Mouse (Mus musculus): ENCODE results near the gene Cpt1c.
"Not testable (repeated sequence)": the region's sequence is repeated elsewhere in the genome, so short reads cannot be mapped to it uniquely, and the experiment has no call there.

The Cpt1c gene

GRCm38 (mm10) chr7:44974383-44975116 is at the start of gene Cpt1c:
Gene Cpt1c, minus strand, starts transcription at chr7:44974851.
- DNase-seq (ENCODE audit: low spot score), result peak; percentile 45

DNA sequence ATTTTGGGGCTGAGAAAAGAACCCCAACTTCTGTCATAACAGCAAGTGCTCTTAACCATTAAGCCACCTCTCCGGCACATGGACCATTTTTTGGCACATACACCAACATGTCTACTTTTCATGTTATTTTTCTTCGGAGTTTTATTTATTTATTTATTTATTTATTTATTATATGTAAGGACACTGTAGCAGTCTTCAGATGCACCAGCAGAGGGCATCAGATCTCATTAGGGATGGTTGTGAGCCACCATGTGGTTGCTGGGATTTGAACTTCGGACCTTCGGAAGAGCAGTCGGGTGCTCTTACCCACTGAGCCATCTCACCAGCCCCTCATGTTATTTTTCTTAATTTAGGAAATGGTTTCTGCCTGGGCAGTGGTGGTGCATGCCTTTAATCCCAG is 49.1 kb upstream of the Cpt1c start:
- not testable (repeated sequence) for DNase-seq (ENCODE audit: low spot score)

DNA sequence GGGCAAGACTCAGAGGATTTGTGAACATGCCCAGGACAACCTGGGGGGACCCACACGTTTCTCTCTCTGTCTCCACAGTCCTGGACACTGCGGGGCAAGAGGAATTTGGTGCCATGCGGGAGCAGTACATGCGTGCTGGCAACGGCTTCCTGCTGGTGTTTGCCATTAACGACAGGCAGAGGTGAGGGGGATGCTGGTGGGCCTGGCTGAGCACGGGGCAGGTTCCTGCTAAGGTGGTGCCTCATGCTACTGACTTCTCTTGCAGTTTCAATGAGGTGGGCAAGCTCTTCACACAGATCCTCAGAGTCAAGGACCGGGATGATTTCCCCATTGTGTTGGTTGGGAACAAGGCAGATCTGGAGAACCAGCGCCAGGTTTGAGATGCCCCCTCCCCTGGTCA is 45.6 kb upstream of the Cpt1c start:
- no peak for DNase-seq (ENCODE audit: low spot score)

- no peak for DNase-seq (ENCODE audit: low spot score)
Observed at GRCm38 (mm10) chr7:45019031-45019571, 44.5 kb upstream of the Cpt1c start.

DNA sequence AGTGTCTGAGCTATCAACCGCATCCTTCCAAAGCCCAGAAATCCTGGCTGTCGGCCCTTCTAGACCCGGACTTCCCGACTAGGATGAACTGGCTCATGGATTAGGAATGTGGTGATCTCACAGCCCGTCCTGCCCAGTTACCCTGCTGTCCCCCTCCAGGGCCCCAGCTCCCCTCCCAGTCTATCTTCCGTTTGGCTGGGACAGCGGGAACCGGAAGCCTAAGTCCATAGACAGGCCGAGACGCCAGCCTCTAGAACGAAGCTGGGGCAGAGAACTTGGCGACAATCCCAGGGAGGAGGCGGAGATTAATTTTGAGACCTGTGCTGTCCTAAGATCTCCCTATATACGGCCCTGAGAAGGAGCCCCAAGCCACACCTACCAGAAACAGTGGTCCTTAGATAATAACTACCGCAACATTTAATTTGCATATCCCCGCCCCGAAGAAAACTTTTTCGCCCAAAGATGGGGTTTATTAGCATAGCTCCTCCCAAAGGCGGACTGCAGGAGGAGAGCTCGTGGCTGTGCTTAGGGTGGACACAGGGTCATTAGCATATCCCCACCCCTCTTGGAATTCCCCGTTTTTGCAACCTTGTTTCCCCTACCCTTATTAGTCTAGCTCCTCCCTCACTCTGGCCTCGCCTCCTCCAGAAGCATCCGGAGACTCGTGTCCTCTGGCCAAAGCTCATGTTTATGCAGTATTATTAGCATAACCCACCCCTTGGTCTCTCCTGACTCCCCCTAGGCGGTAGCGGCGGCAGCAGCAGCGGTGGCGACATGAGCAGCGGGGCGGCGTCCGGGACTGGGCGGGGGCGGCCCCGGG is 42.8 kb upstream of the Cpt1c start, which contains the start of gene Rras:
Rras (plus strand) TSS at position 720 of the 820 bp plus-strand sequence.
- DNase-seq (ENCODE audit: low spot score), result peak; percentile 85

- no peak for DNase-seq (ENCODE audit: low spot score)
Observed at GRCm38 (mm10) chr7:45016761-45017160, 42.1 kb upstream of the Cpt1c start.

DNA sequence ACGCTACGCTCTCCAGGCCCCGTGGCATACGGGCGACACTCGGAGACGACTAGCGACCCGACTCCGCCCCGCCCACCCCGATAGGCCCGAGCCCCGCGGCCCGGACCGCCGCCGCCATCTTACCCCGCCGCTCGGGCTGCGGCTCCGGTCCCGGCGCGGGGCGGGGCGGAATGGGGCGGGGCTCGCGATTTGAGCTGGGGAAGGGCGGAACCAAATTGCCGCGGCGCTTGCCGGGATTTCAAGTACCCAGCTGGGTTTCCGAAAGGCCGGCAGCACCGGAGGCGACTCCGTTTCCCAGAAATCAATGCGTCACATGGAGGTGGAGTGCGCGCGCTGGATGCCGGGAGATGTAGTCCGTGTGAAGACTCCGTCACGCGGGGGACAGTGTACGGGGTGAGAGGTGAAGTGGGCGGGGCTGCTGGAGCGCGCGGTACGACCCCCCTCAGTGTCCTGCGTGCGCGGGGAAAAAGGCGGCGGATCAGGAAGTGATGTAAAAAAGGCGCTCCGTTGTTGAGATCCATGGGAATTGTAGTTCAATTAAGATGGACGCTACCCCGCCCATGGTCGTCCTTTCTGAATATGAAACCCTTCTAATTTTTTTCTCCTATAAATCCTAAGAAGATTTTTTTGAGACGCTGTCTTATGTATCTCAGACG is 41.4 kb upstream of the Cpt1c start, which contains the start of gene Scaf1:
Scaf1 (minus strand) TSS at position 407 of the 656 bp plus-strand sequence.
- DNase-seq (ENCODE audit: low spot score), result peak; percentile 97

GRCm38 (mm10) chr7:45015344-45015956 is 40.8 kb upstream of the Cpt1c start:
- no peak for DNase-seq (ENCODE audit: low spot score)

GRCm38 (mm10) chr7:45014096-45014451 is 39.4 kb upstream of the Cpt1c start:
- no peak for DNase-seq (ENCODE audit: low spot score)

DNA sequence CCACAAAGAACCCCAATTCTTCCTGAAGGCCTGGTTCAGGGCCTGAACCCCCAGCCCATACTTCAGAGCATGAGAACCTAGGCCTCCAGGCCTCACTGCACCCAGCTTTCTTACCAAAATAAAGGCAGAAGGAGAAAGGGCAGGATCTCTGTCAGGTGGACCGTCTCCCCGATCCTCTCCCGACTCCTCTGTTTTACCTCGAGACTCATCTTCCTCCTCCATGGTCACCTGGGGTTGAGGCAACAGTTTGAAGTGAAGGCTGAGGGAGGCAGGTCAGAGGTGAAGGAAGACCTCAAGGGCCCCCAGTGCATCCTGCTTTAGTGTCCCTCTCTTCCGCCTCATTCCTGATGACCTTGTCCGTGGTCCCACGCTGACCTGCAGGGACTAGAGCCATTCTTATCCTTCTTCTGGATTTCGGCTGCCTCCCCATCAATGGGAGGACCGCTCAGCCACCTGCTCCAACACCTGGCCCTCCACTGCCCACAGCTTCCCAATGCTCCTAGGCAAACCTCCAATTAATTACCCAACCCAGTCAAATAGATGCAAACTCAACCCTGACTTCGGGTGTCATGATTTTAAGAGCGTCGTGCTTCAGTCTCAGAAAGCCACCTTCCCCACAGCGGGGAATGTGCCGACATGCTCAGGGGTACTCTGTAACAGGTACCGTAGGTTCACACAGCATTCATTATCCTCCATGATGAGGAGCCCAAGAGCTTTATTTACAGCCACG is 38.9 kb upstream of the Cpt1c start:
- no peak for DNase-seq (ENCODE audit: low spot score)

- no peak for DNase-seq (ENCODE audit: low spot score)
Observed at GRCm38 (mm10) chr7:45012824-45013223, 38.2 kb upstream of the Cpt1c start.

GRCm38 (mm10) chr7:45012011-45012410 is 37.4 kb upstream of the Cpt1c start:
- DNase-seq (ENCODE audit: low spot score), result no peak

- DNase-seq (ENCODE audit: low spot score), result no peak
Observed at GRCm38 (mm10) chr7:45008411-45008810, 33.8 kb upstream of the Cpt1c start.

GRCm38 (mm10) chr7:45007846-45008245 is 33.2 kb upstream of the Cpt1c start:
- DNase-seq (ENCODE audit: low spot score), result no peak

DNA sequence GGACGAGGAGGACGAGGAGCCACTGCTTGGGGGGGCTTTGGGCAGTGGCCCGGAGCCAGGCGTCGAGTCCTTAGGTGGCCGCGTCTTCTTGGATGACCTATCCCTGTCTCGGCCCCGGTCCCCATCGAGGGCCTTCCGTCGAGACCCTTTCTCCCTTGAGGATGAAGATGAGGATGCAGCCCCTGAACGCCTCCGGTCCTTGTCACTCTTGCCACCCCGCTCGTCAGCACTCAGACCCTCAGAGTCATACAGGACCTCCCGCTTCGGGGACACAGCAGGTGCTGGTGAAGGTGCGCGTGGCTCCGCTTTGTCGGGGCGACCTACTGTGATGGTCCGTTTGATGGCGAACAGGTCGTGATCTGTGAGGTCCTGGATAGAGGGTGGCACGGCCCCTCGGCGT is 32.5 kb upstream of the Cpt1c start:
- no peak for DNase-seq (ENCODE audit: low spot score)

DNA sequence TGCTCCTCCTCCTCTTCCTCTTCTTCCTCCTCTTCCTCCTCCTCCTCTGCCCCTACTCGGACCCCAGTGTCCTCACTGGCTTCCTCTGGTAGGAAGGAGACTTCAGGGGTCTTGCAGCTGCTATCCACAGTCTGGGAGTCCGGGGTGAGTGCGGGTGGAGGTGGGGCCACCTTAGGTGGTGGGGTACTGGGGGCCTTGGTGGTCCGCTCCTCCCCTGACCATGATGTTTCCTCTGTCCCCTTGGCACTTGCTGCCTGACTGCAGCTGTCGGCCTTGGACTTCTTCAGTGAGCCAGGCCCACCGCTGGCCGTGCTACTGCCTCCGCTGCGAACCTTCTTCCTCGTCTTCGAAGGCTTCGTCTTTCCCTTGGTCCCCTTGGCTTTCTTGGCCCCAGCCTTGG is 31.9 kb upstream of the Cpt1c start:
- no peak for DNase-seq (ENCODE audit: low spot score)

DNA sequence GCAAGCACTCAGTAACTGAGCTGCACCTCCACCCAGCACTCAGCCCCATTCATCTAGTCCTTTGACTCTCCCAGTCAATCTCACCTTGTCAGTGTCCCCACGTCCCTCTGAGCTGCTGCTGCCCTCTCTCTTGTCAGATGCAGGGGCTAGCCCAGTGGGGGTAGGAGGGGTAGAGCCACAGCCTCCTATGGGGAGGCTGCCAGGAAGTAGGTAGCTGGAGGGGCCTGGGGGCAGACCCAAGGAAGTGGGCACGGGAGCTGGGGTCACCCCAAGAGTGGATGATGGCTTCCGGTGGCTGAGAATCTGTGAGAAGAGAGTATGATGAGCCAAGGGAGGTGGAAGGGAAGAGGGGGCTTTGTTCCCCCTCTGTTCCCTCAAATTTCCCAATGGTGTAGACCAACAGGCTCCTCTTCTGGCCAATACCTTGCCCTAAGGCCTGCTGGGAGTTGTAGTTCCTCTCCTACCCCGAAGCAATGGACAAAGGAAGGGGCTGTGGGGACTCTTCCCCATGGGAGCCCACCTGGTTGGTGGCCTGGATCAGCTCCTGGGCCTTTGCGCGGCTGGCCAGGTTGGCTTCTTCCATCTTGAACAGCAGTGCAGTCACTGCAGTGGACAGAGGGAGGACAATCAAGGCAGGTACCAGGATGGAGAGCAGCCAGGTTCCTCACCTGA is 30.8 kb upstream of the Cpt1c start:
- no peak for DNase-seq (ENCODE audit: low spot score)

DNA sequence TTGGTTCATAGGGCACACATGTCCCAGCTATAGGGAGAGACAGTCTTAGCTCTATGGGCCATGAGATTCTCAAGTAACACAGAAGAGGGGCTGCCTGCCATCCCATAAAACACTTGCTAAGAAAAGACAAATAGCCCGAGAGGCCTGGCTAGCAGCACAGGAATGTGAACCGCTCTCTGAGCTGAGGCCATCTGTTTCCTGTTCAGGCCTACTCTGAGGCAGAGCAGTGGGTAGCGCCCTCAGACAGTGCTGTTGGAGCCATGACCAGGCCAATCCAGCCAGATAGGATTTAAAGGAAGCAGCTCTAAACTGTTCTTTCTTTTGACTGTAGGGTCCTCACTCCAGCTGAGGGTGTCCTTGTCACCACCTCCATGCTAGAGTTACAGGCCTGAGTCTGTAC is 29.9 kb upstream of the Cpt1c start:
- DNase-seq (ENCODE audit: low spot score), result no peak

- no peak for DNase-seq (ENCODE audit: low spot score)
Observed at GRCm38 (mm10) chr7:45002440-45002839, 27.8 kb upstream of the Cpt1c start.

DNA sequence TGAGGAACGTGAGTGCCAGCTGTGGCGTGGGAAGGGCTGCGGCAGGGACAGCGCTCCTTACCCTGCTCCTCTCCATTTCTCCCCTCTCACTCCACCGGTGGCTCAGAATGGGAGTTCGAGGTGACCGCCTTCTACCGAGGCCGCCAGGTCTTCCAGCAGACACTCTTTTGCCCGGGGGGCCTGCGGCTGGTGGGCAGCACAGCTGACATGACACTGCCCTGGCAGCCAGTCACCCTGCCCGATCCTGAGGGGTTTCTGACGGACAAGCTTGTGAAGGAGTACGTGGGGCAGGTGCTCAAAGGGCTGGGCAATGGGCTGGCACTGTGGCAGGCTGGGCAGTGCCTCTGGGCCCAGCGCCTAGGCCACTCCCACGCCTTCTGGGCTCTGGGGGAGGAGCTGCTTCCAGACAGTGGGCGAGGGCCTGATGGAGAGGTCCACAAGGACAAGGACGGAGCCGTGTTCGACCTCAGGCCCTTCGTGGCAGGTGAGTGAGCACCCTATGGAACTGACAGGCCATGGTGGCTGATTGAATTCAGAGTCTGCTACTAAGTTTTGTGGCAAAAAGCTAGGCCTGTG is 26.0 kb upstream of the Cpt1c start:
- DNase-seq (ENCODE audit: low spot score), result no peak

Measured in spleen, adult 12 weeks (tissue).